Comparison of ENCODE assay signal across 8 mouse cellular contexts in the genomic region with DNA sequence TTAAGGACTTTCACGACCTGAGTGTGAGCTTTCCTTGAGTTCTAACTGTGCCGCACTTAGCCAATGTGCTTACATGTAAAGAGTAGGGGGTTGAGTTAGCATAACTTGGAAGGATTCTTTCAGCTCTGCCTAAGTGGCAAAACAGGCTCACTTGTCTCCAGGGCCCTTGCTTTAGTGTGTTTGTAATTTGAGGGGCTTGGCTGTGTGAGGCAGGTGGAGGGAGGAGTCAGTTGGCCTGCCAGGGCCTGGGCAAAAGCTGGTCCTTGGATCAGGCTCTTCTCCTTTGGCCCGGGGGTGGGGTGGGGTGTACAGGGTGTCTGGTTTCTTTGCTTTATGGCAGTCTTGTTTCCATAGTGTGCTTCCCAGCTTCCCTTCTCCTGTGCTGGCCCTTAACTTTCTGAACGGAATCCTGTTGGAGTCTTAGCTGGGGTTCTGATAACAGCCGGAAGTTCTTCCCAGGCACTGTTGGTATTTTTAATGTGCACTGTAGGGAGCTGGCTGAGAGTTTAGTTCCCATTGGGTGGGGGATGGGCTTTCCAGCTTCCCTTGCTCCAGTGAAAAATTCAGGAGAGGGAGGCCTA. TPM values are rescaled to one million over a fixed set of nuclear protein-coding genes. Genes with fewer than 3 reads are reported as not detected.
DNase-seq lines count a peak whose midpoint lies in the region; ATAC-seq and TF ChIP-seq lines count a peak whose summit lies in the region.

No protein-coding gene starts in this region.

- peak; percentile 39 for DNase-seq in NIH3T3 (ENCODE audit: low read depth)
- peak; percentile 41 for DNase-seq in cerebellum, adult 9-11 months
- peak; percentile 57 for DNase-seq in gastrocnemius, postnatal 10 days
- no peak for DNase-seq in hindbrain, postnatal 0 days (ENCODE audit: low spot score)
- DNase-seq in thymus, postnatal 10 days (ENCODE audit: low spot score in 2 of 2): no peak
- no peak for DNase-seq in layer of hippocampus, postnatal 36 days

- H3K4me3 ChIP-seq in hindbrain, postnatal 0 days (ENCODE audit: low read length): peak overlapping the region; percentile 7
- H3K4me3 ChIP-seq in liver, embryonic 12.5 days: 0 out of 2 replicates have a peak overlapping the region, but pooled peaks have one; percentile 2
- peak overlapping the region; percentile 22 for H3K4me3 ChIP-seq in neural tube, embryonic 12.5 days

- H3K27me3 ChIP-seq in hindbrain, postnatal 0 days (ENCODE audit: insufficient read depth, low read length): no peaks in the 10 kb centered on the region
- H3K27me3 ChIP-seq in liver, embryonic 12.5 days (replicated peaks): no peaks in the 10 kb centered on the region
- H3K27me3 ChIP-seq in neural tube, embryonic 12.5 days (replicated peaks): no peaks in the 10 kb centered on the region

- H3K9ac ChIP-seq in hindbrain, postnatal 0 days (replicated peaks; ENCODE audit: low read length): peak overlapping the region; percentile 33
- no peak overlapping the region for H3K9ac ChIP-seq in liver, embryonic 12.5 days
- H3K9ac ChIP-seq in neural tube, embryonic 12.5 days: peak overlapping the region; percentile 47

- TF ChIP-seq CTCF in hindbrain, postnatal 0 days (IDR thresholded peaks at IDR 0.05; ENCODE audit: low read depth): no peak

- H3K4me1 ChIP-seq in hindbrain, postnatal 0 days (ENCODE audit: insufficient read depth, low read length): peaks cover 34% of the 10 kb centered on the region
- peaks cover 77% of the 10 kb centered on the region for H3K4me1 ChIP-seq in liver, embryonic 12.5 days
- peaks cover 34% of the 10 kb centered on the region for H3K4me1 ChIP-seq in neural tube, embryonic 12.5 days

- H3K4me2 ChIP-seq in hindbrain, postnatal 0 days (ENCODE audit: low read depth, low read length): peak overlapping the region; percentile 97
- peak overlapping the region; percentile 89 for H3K4me2 ChIP-seq in liver, embryonic 12.5 days
- peak overlapping the region; percentile 91 for H3K4me2 ChIP-seq in neural tube, embryonic 12.5 days (replicated peaks)

- no peaks in the 10 kb centered on the region for H3K9me3 ChIP-seq in hindbrain, postnatal 0 days (ENCODE audit: low read length)
- H3K9me3 ChIP-seq in liver, embryonic 12.5 days (replicated peaks): no peaks in the 10 kb centered on the region
- no peaks in the 10 kb centered on the region for H3K9me3 ChIP-seq in neural tube, embryonic 12.5 days

- H3K27ac ChIP-seq in hindbrain, postnatal 0 days: peak overlapping the region; percentile 55
- peak overlapping the region; percentile 46; the same call in 1 of the 2 replicates for H3K27ac ChIP-seq in liver, embryonic 12.5 days
- no peak overlapping the region for H3K27ac ChIP-seq in neural tube, embryonic 12.5 days

- no peak for ATAC-seq in hindbrain, postnatal 0 days
- ATAC-seq in liver, embryonic 12.5 days: no peak
- no peak for ATAC-seq in neural tube, embryonic 12.5 days (ENCODE audit: low FRiP score, low read depth)

- no peaks in the 10 kb centered on the region for H3K36me3 ChIP-seq in hindbrain, postnatal 0 days (ENCODE audit: insufficient read depth, low read length)
- H3K36me3 ChIP-seq in liver, embryonic 12.5 days: no peaks in the 10 kb centered on the region
- no peaks in the 10 kb centered on the region for H3K36me3 ChIP-seq in neural tube, embryonic 12.5 days

- WGBS in hindbrain, postnatal 0 days: 26% methylated on average over 5 of the region's 5 CpGs
- 61% methylated on average over 5 of the region's 5 CpGs for WGBS in liver, embryonic 12.5 days (ENCODE audit: insufficient replicate concordance)
- 21% methylated on average over 5 of the region's 5 CpGs for WGBS in neural tube, embryonic 12.5 days

RNA-seq across cellular contexts. Expression of a gene that starts 11.5 kb away (rescaled TPM):
- 100 to 1,000 TPM; 248 to 260 TPM for total RNA-seq in gastrocnemius, postnatal 10 days (2021)
- 274 and 284 TPM in 2 replicates for total RNA-seq in hindbrain, postnatal 0 days (2014; rRNA removed)
- 365 and 387 TPM in 2 replicates for polyA plus RNA-seq in hindbrain, postnatal 0 days (2015; fragmentation: Nextera tagmentation; extraction: Ambion mirVana)
- polyA plus RNA-seq in liver, embryonic 12.5 days (2016; fragmentation: Nextera tagmentation; extraction: Ambion mirVana): 70.3 and 71.0 TPM in 2 replicates
- polyA plus RNA-seq in neural tube, embryonic 12.5 days (2016; fragmentation: Nextera tagmentation; extraction: Ambion mirVana): 331 and 337 TPM in 2 replicates
- 100 to 1,000 TPM; 189 to 220 TPM for total RNA-seq in layer of hippocampus, postnatal 36 days (2021)

RNA-seq across cellular contexts. Expression of a gene that starts 49.8 kb away (rescaled TPM):
- total RNA-seq in gastrocnemius, postnatal 10 days (2021): 1 to 10 TPM; 2.4 to 4.0 TPM
- 3.3 and 5.9 TPM in 2 replicates for total RNA-seq in hindbrain, postnatal 0 days (2014; rRNA removed)
- polyA plus RNA-seq in hindbrain, postnatal 0 days (2015; fragmentation: Nextera tagmentation; extraction: Ambion mirVana): 3.8 and 5.1 TPM in 2 replicates
- polyA plus RNA-seq in liver, embryonic 12.5 days (2016; fragmentation: Nextera tagmentation; extraction: Ambion mirVana): 19.2 and 19.3 TPM in 2 replicates
- 10.2 and 10.3 TPM in 2 replicates for polyA plus RNA-seq in neural tube, embryonic 12.5 days (2016; fragmentation: Nextera tagmentation; extraction: Ambion mirVana)
- total RNA-seq in layer of hippocampus, postnatal 36 days (2021): 1 to 10 TPM; 3.2 to 4.0 TPM

Comparison
In these comparisons a context has a peak if more than half of its experiments do, and no peak if none do; other contexts are left out.
1. DNase-seq: peak in NIH3T3 (single experiment), cerebellum, adult 9-11 months (single experiment) and gastrocnemius, postnatal 10 days (single experiment); none in hindbrain, postnatal 0 days (single experiment), thymus, postnatal 10 days (0 of 2) and layer of hippocampus, postnatal 36 days (0 of 2).
2. Peak in every context shown above with its lines, with median percentiles within 50 percentile points of each other: H3K4me2 ChIP-seq and H3K4me3 ChIP-seq.